Comparison of ENCODE assay signal across 9 mouse cellular contexts in genomic region chr8:79209641-79210358, GRCm38 (mm10). TPM values are rescaled to one million over a fixed set of nuclear protein-coding genes. Genes with fewer than 3 reads are reported as not detected.
A peak's percentile ranks its signal among the peaks of the same experiment; 100 is the strongest.
DNase-seq lines count a peak whose midpoint lies in the region; ATAC-seq and TF ChIP-seq lines count a peak whose summit lies in the region.
"Had no signal": no experiment of that assay in that cellular context is flagged by ENCODE, and none has a peak within 500 bp of the region (broad histone marks: within the 10 kb centered on the region; RNA-seq: fewer than 3 reads in every experiment).

No protein-coding gene starts in this region.

- TF ChIP-seq EP300 in heart, postnatal 0 days (IDR thresholded peaks at IDR 0.05; ENCODE audit: low read depth): no peak; the same call in 1 of the 2 replicates

- H3K4me1 ChIP-seq in embryonic fibroblast, embryonic 13.5 days (ENCODE audit: control insufficient read depth, insufficient read depth, low read length): peaks cover 19% of the 10 kb centered on the region
- H3K4me1 ChIP-seq in heart, postnatal 0 days (ENCODE audit: control insufficient read depth, insufficient read depth): peaks cover 38% of the 10 kb centered on the region
- H3K4me1 ChIP-seq in limb, embryonic 10.5 days: peaks cover 53% of the 10 kb centered on the region

- ATAC-seq in frontal cortex, adult (ENCODE audit: low TSS enrichment): peak; percentile 51
- peak; percentile 56 for ATAC-seq in heart, postnatal 0 days (ENCODE audit: insufficient read depth, low read depth)

- peak; percentile 51 for TF ChIP-seq POLR2A in embryonic fibroblast, embryonic 13.5 days (IDR thresholded peaks at IDR 0.05; ENCODE audit: low read depth, low read length)

- 6% methylated on average over 27 of the region's 27 CpGs for WGBS in heart, postnatal 0 days
- 3% methylated on average over 27 of the region's 27 CpGs for WGBS in limb, embryonic 10.5 days

- H3K27me3 ChIP-seq in heart, postnatal 0 days (ENCODE audit: control insufficient read depth, insufficient read depth, low read length): no peaks in the 10 kb centered on the region
- no peaks in the 10 kb centered on the region for H3K27me3 ChIP-seq in limb, embryonic 10.5 days (ENCODE audit: low read depth, poor library complexity, severe bottlenecking)

- peak overlapping the region; percentile 67 for H3K9ac ChIP-seq in heart, postnatal 0 days (replicated peaks; ENCODE audit: low read depth, low read length)

- DNase-seq in frontal cortex, adult 2 months (ENCODE audit: extremely low spot score in 1 of 2, low spot score in 1 of 2): no peak
- peak; percentile 55 to 62 for DNase-seq in adrenal gland, postnatal 36 days
- DNase-seq in heart, postnatal 0 days (ENCODE audit: low spot score): peak; percentile 59
- peak; percentile 81 for DNase-seq in limb, embryonic 10.5 days (ENCODE audit: low spot score)
- peak; percentile 68 for DNase-seq in mesoderm, embryonic 11.5 days (ENCODE audit: low read depth, low spot score)
- peak; percentile 28 for DNase-seq in testis, postnatal 14 days (ENCODE audit: low spot score)

- H3K9me3 ChIP-seq in heart, postnatal 0 days (replicated peaks; ENCODE audit: control insufficient read depth, low read length): no peaks in the 10 kb centered on the region
- no peaks in the 10 kb centered on the region for H3K9me3 ChIP-seq in limb, embryonic 10.5 days (replicated peaks)

- peak overlapping the region; percentile 100 for H3K27ac ChIP-seq in embryonic fibroblast, embryonic 13.5 days (ENCODE audit: insufficient read depth, low read length)
- peak overlapping the region; percentile 97 for H3K27ac ChIP-seq in heart, postnatal 0 days (ENCODE audit: low read depth)
- peak overlapping the region; percentile 92 for H3K27ac ChIP-seq in limb, embryonic 10.5 days

- H3K4me2 ChIP-seq in heart, postnatal 0 days (ENCODE audit: low read depth, low read length): peak overlapping the region; percentile 60

- no peak overlapping the region for H3K4me3 ChIP-seq in embryonic fibroblast, embryonic 13.5 days (ENCODE audit: insufficient read depth, low read length)
- H3K4me3 ChIP-seq in heart, postnatal 0 days (ENCODE audit: low read depth, low read length): peak overlapping the region; percentile 38
- peak overlapping the region; percentile 44 for H3K4me3 ChIP-seq in limb, embryonic 10.5 days
- H3K4me3 ChIP-seq: megakaryocyte, embryonic 14.5 days had no signal

- TF ChIP-seq CTCF in embryonic fibroblast, embryonic 13.5 days (IDR thresholded peaks at IDR 0.05; ENCODE audit: borderline replicate concordance, insufficient read depth, low read length): no peak
- TF ChIP-seq CTCF in heart, postnatal 0 days (IDR thresholded peaks at IDR 0.05; ENCODE audit: low read depth): no peak

- no peaks in the 10 kb centered on the region for H3K36me3 ChIP-seq in heart, postnatal 0 days (replicated peaks; ENCODE audit: control insufficient read depth, insufficient read depth, low read length)
- no peaks in the 10 kb centered on the region for H3K36me3 ChIP-seq in limb, embryonic 10.5 days

RNA-seq across cellular contexts. Expression of gene 1700011L22Rik, which starts 38.6 kb away (rescaled TPM):
- not detected in 2 replicates for polyA plus RNA-seq in frontal cortex, adult 2 months (2012; rRNA removed)
- not detected for total RNA-seq in adrenal gland, postnatal 36 days (2021)
- not detected in 2 replicates for polyA plus RNA-seq in embryonic fibroblast, embryonic 13.5 days (2011; ENCODE audit: insufficient read length, low read depth, missing spikeins)
- total RNA-seq in heart, postnatal 0 days (2014; rRNA removed; ENCODE audit: low replicate concordance): not detected in 2 replicates
- polyA plus RNA-seq in heart, postnatal 0 days (2015; fragmentation: Nextera tagmentation; extraction: Ambion mirVana): 0.12 TPM in 1 of 2 replicates, not detected in the other
- polyA plus RNA-seq in limb, embryonic 10.5 days (2016; fragmentation: Nextera tagmentation; extraction: Ambion mirVana): not detected in 2 replicates

Comparison
In these comparisons a context has a peak if more than half of its experiments do, and no peak if none do; other contexts are left out.
1. DNase-seq: peak in adrenal gland, postnatal 36 days (2 of 2), heart, postnatal 0 days (single experiment), limb, embryonic 10.5 days (single experiment), mesoderm, embryonic 11.5 days (single experiment) and testis, postnatal 14 days (single experiment); none in frontal cortex, adult 2 months (0 of 2).
2. Peak in every context shown above with its lines, with median percentiles within 50 percentile points of each other: H3K27ac ChIP-seq.